Comparison of ENCODE assay signal across 8 mouse cellular contexts in genomic region chr5:104459706-104460455, GRCm38 (mm10). TPM values are rescaled to one million over a fixed set of nuclear protein-coding genes. Genes with fewer than 3 reads are reported as not detected.
DNase-seq lines count a peak whose midpoint lies in the region; ATAC-seq and TF ChIP-seq lines count a peak whose summit lies in the region.

No protein-coding gene starts in this region.

- no peak for TF ChIP-seq CTCF in gastrocnemius, adult 2 months (IDR thresholded peaks at IDR 0.05)

- H3K27ac ChIP-seq in gastrocnemius, adult 2 months, result peak overlapping the region; percentile 91
- peak overlapping the region; percentile 94 for H3K27ac ChIP-seq in hindbrain, embryonic 15.5 days (replicated peaks)

- peaks cover 8% of the 10 kb centered on the region for H3K36me3 ChIP-seq in hindbrain, embryonic 15.5 days

- H3K4me3 ChIP-seq in gastrocnemius, adult 2 months, result peak overlapping the region; percentile 89
- peak overlapping the region; percentile 88 for H3K4me3 ChIP-seq in hindbrain, embryonic 15.5 days

- no peaks in the 10 kb centered on the region for H3K27me3 ChIP-seq in hindbrain, embryonic 15.5 days

- peak overlapping the region; percentile 95 for H3K9ac ChIP-seq in hindbrain, embryonic 15.5 days

- ATAC-seq in hindbrain, embryonic 15.5 days (ENCODE audit: low FRiP score, low read depth), result peak; percentile 77
- ATAC-seq in monocyte, adult 5-6 weeks (replicated peaks; ENCODE audit: insufficient number of reproducible peaks, low FRiP score, low TSS enrichment, poor library complexity, severe bottlenecking), result no peak

- H3K4me1 ChIP-seq in hindbrain, embryonic 15.5 days (replicated peaks), result peaks cover 23% of the 10 kb centered on the region

- under 1% methylated on average over 80 of the region's 82 CpGs for WGBS in hindbrain, embryonic 15.5 days

- H3K9me3 ChIP-seq in hindbrain, embryonic 15.5 days, result no peaks in the 10 kb centered on the region

- intact Hi-C loops in gastrocnemius, adult 2 months (cut with DNase I), result no loop called here

- peak; percentile 69 for DNase-seq in adrenal gland, adult 2 months
- DNase-seq in cerebellum, postnatal 4 days (ENCODE audit: low spot score in 2 of 2), result peak; percentile 37 to 55
- peak; percentile 62 for DNase-seq in gastrocnemius, adult 2 months
- DNase-seq in left cerebral cortex, adult 8-10 months (ENCODE audit: low spot score in 2 of 2), result peak; percentile 60 to 61
- DNase-seq in lung, postnatal 4 days, result peak; percentile 59 to 65
- DNase-seq in right cerebral cortex, adult 2 months (ENCODE audit: low spot score in 2 of 2), result peak; percentile 73 to 78

- H3K4me2 ChIP-seq in hindbrain, embryonic 15.5 days, result peak overlapping the region; percentile 65

RNA-seq across cellular contexts. Expression of gene Pkd2, which starts 0.6 kb away (rescaled TPM):
- total RNA-seq in adrenal gland, adult 2 months (2021), result 10 to 100 TPM; 33.0 to 44.4 TPM
- polyA plus RNA-seq in adrenal gland, adult 2 months (2012; rRNA removed), result 21.9 and 33.1 TPM in 2 replicates
- total RNA-seq in gastrocnemius, adult 2 months (2021), result 10 to 100 TPM in 1 of 2 experiments, 1 to 10 TPM in 1; 9.9 to 15.7 TPM
- polyA plus RNA-seq in hindbrain, embryonic 15.5 days (2015; fragmentation: Nextera tagmentation; extraction: Ambion mirVana), result 8.8 and 9.2 TPM in 2 replicates
- total RNA-seq in left cerebral cortex, adult 8-10 months (2022), result 10 to 100 TPM; 26.2 to 29.1 (median 28.6) TPM
- 2.5 to 5.6 TPM (median 4.1 TPM) in 3 replicates for total RNA-seq in monocyte, adult 5-6 weeks (2017)

RNA-seq across cellular contexts. Expression of gene Spp1, which starts 25.0 kb away (rescaled TPM):
- total RNA-seq in adrenal gland, adult 2 months (2021), result 100 to 1,000 TPM; 175 to 300 TPM
- 12.6 and 26.8 TPM in 2 replicates for polyA plus RNA-seq in adrenal gland, adult 2 months (2012; rRNA removed)
- 1 to 10 TPM; 2.1 TPM for total RNA-seq in gastrocnemius, adult 2 months (2021)
- 7.7 and 31.8 TPM in 2 replicates for polyA plus RNA-seq in hindbrain, embryonic 15.5 days (2015; fragmentation: Nextera tagmentation; extraction: Ambion mirVana)
- 10 to 100 TPM; 13.9 to 18.3 (median 15.7) TPM for total RNA-seq in left cerebral cortex, adult 8-10 months (2022)
- total RNA-seq in monocyte, adult 5-6 weeks (2017), result 1.5 to 1.9 TPM (median 1.9 TPM) in 3 replicates

RNA-seq across cellular contexts. Expression of gene BC005561, which starts 48.3 kb away (rescaled TPM):
- total RNA-seq in adrenal gland, adult 2 months (2021), result 10 to 100 TPM in 1 of 2 experiments, 1 to 10 TPM in 1; 6.3 to 14.3 TPM
- polyA plus RNA-seq in adrenal gland, adult 2 months (2012; rRNA removed), result 0.89 and 1.8 TPM in 2 replicates
- 1 to 10 TPM; 4.9 to 5.0 TPM for total RNA-seq in gastrocnemius, adult 2 months (2021)
- 11.7 and 13.4 TPM in 2 replicates for polyA plus RNA-seq in hindbrain, embryonic 15.5 days (2015; fragmentation: Nextera tagmentation; extraction: Ambion mirVana)
- total RNA-seq in left cerebral cortex, adult 8-10 months (2022), result 10 to 100 TPM; 11.5 to 13.3 (median 12.4) TPM
- 10.3 to 19.3 TPM (median 11.0 TPM) in 3 replicates for total RNA-seq in monocyte, adult 5-6 weeks (2017)

Comparison
In these comparisons a context has a peak if more than half of its experiments do, and no peak if none do; other contexts are left out.
1. RNA of gene Spp1, which starts 25.0 kb away (total RNA-seq): 175 to 300 TPM in adrenal gland, adult 2 months; 13.9 to 18.3 TPM in left cerebral cortex, adult 8-10 months, 2.1 TPM in gastrocnemius, adult 2 months and 1.5 to 1.9 TPM in monocyte, adult 5-6 weeks; every median in the first group is over 4 times any median in the second.
2. Peak in every context shown above with its lines, with median percentiles within 50 percentile points of each other: DNase-seq.